Mouse (Mus musculus) hindbrain, postnatal 0 days (tissue): Measurements from ENCODE around the gene Slc39a1. TPM values are rescaled to one million over a fixed set of nuclear protein-coding genes. Genes with fewer than 3 reads are reported as not detected.

Source experiments
- ATAC-seq: fragments of 200-750 bp; cut with Nextera tagmentation; 2 replicates; pipeline ENCODE4 v1.8.0; 2017; ENCODE audit warnings: mild to moderate bottlenecking, moderate TSS enrichment, moderate library complexity
- DNase-seq: peaks from one replicate; pipeline ENCODE4 v3.0.0-alpha.2; 2015; ENCODE audit warnings: low spot score
- H3K27ac ChIP-seq: fragments of 300-500 bp; sonication (generic); 2 replicates; pipeline ENCODE4 v1.5.1; 2014; ENCODE audit warnings: mild to moderate bottlenecking
- H3K27me3 ChIP-seq: fragments of 300-500 bp; sonication (generic); 2 replicates; pipeline ENCODE4 v1.6.1; 2014; ENCODE audit warnings: low read length, mixed read lengths; ENCODE audit not compliant: insufficient read depth
- H3K36me3 ChIP-seq: fragments of 300-500 bp; sonication (generic); 2 replicates; pipeline ENCODE4 v1.6.1; 2014; ENCODE audit warnings: low read length, mixed read lengths; ENCODE audit not compliant: insufficient read depth
- H3K4me1 ChIP-seq: fragments of 300-500 bp; sonication (generic); 2 replicates; pipeline ENCODE4 v1.6.1; 2014; ENCODE audit warnings: antibody characterized with exemption, low read length, mixed read lengths; ENCODE audit not compliant: insufficient read depth
- H3K4me2 ChIP-seq: fragments of 300-500 bp; sonication (generic); 2 replicates; pipeline ENCODE4 v1.6.1; 2014; ENCODE audit warnings: low read depth, mild to moderate bottlenecking, low read length, moderate library complexity, mixed read lengths
- H3K4me3 ChIP-seq: fragments of 300-500 bp; sonication (generic); 2 replicates; pipeline ENCODE4 v1.5.1; 2014; ENCODE audit warnings: low read length
- H3K9ac ChIP-seq: fragments of 300-500 bp; sonication (generic); replicated peaks from 2 replicates; pipeline ENCODE4 v1.6.1; 2014; ENCODE audit warnings: mild to moderate bottlenecking, low read length, moderate library complexity, mixed read lengths
- H3K9me3 ChIP-seq: fragments of 300-500 bp; sonication (generic); 2 replicates; pipeline ENCODE4 v1.6.1; 2016; ENCODE audit warnings: low read length, mixed read lengths
- CTCF ChIP-seq: IDR thresholded peaks from 2 replicates; pipeline ENCODE4 v1.5.1; 2016; ENCODE audit warnings: antibody characterized with exemption, control low read depth, low read depth
- WGBS: fragments of 180-500 bp; shearing (Covaris S2); extraction: QIAGEN DNeasy Blood & Tissue Kit; methylation state at CpG from one replicate; pipeline ENCODE4 v1.1.7; 2014; 5-methylcytosine and 5-hydroxymethylcytosine counted together
- microRNA-seq, 2 experiments: library from miRNA; unstranded; fragments of <30 nt; microRNA quantifications; one replicate each; pipeline ENCODE4; 2016
- polyA plus RNA-seq: library from polyadenylated mRNA; unstranded; fragments of >200 nt; fragmentation: Nextera tagmentation; extraction: Ambion mirVana; gene quantifications from 2 replicates; pipeline ENCODE4 v1.2.1, GENCODE M21; 2015
- total RNA-seq: library from RNA; depleted of rRNA; stranded (reverse); fragments of >200 nt; gene quantifications from 2 replicates; pipeline ENCODE4 v1.2.3, GENCODE M21; 2014; rRNA removed

Gene Slc39a1
- total and polyA plus RNA-seq, 2 experiments from 2014 or later = 70.1 to 105 TPM

DNA sequence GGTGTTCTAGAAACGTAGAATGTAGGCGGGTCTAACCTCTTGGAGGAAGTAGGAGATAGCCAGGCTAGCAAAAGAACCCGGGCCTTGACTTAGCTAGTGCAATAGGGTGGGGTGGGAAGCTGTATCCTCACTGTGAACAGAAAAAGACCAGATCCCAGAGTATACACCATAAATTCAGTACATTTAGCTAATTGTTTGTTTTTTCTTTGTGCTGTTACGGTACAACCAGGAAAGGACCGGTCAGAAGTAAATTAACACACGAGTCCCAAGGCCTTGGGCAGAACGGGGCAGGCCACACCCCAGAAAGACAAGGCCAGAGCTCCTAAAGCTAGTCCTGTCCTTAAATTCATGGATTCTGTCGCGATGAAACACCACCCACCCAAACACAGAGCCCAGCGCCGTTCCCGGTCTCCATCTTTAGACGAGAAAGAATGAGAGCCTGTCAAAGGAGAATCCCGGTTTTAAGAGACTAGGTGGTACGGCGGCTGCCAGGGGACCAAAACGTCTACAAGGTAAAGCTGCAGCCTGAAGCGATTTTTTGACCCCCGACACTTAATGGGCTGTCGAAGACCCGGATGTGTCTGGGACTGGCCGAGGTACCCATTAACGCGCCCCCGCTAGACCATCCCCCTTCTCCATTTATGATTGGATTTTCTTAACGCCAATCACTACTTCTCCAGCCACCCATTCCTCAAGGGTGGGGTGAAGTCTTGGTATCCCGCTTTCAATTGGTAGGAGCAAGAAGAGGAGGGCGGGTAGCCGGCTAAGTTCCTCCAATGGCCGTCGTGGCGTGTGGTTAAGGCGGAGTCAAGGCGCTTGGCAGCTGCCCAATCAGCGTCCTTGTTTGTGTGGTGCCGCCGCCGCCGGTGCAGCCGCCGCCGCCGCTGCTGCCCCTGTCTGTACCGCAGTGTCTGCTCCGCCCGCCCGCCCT, 44.6 kb downstream of the Slc39a1 start, which contains the start of gene Gatad2b:
Gene Gatad2b (plus strand): TSS at position 834 of the 931 bp plus-strand sequence.
- H3K9ac ChIP-seq = peak within 1 kb of the TSS; percentile 95
- TF ChIP-seq CTCF = no peak
- H3K27ac ChIP-seq = peak within 1 kb of the TSS; percentile 96
- ATAC-seq (peak; percentile 99), DNase-seq (peak; percentile 100)
- peaks cover 12% of the 10 kb centered on the region; the same call in 1 of the 2 replicates for H3K4me1 ChIP-seq
- WGBS = under 1% methylated on average over 46 of the region's 47 CpGs
- H3K9me3 ChIP-seq = no peaks in the 10 kb centered on the region
- peak within 1 kb of the TSS; percentile 92 for H3K4me2 ChIP-seq
- H3K27me3 ChIP-seq = no peaks in the 10 kb centered on the region
- H3K36me3 ChIP-seq = no peaks in the 10 kb centered on the region
- H3K4me3 ChIP-seq = peak within 1 kb of the TSS; percentile 80

DNA sequence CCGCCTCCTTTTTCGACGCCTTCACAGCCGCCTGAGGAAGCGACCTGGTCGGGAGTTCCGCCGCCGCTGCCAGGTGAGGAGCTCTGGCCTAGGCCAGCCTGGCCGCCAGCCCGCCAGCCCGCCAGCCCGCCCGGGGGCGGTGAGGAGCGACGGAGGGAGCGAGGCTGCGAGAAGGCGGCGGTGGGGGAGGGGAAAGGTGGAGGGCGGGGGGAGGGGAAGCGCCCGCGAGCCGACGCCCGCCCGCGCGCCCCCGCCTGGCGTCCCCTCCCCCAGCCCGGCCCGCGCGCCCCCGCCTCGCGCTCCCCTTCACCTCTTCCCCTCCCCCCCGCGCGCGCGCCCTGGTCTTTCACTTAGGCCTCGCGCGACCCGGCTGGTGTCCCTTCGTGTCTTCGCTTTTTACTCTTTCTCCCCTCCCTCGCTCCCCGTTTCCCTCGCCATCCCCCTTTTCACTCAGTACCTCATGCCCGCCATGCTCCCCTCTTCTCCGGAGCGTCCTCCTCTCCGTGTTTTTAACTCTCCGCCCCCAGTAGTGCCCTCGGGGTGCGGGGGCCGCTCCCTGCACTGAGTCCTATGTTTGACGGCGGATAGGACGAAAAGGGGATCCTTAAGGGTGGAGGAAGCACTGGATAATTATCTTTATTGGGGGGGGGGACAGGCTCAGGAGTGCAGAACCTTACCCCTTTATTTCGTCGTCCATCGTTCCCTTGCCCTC, 45.5 kb downstream of the Slc39a1 start:
- TF ChIP-seq CTCF = no peak
- ATAC-seq = peak; percentile 4
- peaks cover 12% of the 10 kb centered on the region; the same call in 1 of the 2 replicates for H3K4me1 ChIP-seq
- H3K4me3 ChIP-seq = peak overlapping the region; percentile 80
- H3K27me3 ChIP-seq = no peaks in the 10 kb centered on the region
- DNase-seq = peak; percentile 86
- peak overlapping the region; percentile 96 for H3K27ac ChIP-seq
- no peaks in the 10 kb centered on the region for H3K9me3 ChIP-seq
- peak overlapping the region; percentile 92 for H3K4me2 ChIP-seq
- H3K36me3 ChIP-seq = no peaks in the 10 kb centered on the region
- peak overlapping the region; percentile 95 for H3K9ac ChIP-seq
- WGBS = 0% methylated on average over 33 of the region's 68 CpGs

DNA sequence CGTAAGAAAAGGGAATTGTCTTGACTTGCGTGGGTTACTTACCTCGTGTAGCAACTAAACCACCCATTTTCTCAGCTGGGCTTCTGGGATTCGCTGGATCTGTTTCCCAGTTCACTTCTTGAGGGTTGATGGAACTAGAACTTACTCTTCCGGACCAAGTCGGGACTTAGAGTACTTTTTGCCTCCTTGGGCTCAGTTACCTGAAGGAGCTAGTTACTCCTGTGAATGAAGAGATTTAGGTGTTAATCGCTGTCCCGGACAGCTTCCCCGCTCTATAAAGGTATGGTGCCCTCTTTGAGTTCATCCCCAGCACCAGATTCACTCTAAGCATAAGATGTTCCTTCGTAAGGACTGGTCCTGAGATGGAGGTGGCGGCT, 46.1 kb downstream of the Slc39a1 start:
- no peak for ATAC-seq
- H3K4me3 ChIP-seq = peak overlapping the region; percentile 80
- TF ChIP-seq CTCF = no peak
- H3K27me3 ChIP-seq = no peaks in the 10 kb centered on the region
- 2% methylated on average over 11 of the region's 11 CpGs for WGBS
- peaks cover 12% of the 10 kb centered on the region; the same call in 1 of the 2 replicates for H3K4me1 ChIP-seq
- H3K9me3 ChIP-seq = no peaks in the 10 kb centered on the region
- peak; percentile 17 for DNase-seq
- H3K36me3 ChIP-seq = no peaks in the 10 kb centered on the region
- H3K27ac ChIP-seq = peak overlapping the region; percentile 96; the same call in 1 of the 2 replicates
- peak overlapping the region; percentile 95 for H3K9ac ChIP-seq
- H3K4me2 ChIP-seq = peak overlapping the region; percentile 92

DNA sequence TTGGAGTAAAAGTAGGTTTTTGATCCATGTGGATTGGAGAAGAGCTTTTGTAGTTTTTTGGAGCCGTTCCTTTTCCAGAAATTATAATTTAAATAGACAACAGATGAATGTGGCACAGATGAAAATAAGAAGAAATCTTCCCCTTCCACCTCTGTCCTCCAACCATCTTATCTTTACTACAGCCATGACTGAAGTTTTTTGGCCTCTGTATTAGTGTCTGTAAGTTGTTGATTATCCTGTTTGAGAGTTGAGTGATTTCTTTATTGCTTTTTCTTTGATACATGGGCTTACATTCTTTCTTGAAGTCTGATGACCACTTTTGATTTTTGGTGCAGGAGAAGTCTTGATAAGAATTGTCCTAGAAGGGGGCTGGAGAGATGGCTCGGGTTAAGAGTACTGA, 46.7 kb downstream of the Slc39a1 start:
- Histone ChIP-seq H3K4me2 (peak overlapping the region; percentile 92), H3K9me3 (no peaks in the 10 kb centered on the region), H3K9ac (peak overlapping the region; percentile 95; the same call in 1 of the 2 replicates), H3K36me3 (no peaks in the 10 kb centered on the region), H3K4me1 (peaks cover 12% of the 10 kb centered on the region; the same call in 1 of the 2 replicates), H3K4me3 (peak overlapping the region; percentile 80), H3K27ac (no peak overlapping the region), H3K27me3 (no peaks in the 10 kb centered on the region)
- TF ChIP-seq CTCF = no peak
- WGBS = 75% methylated on average over 2 of the region's 2 CpGs
- no peak for DNase-seq
- ATAC-seq = no peak

Small RNA genes lying within 50 kb of the gene (microRNA-seq; reads per million reads assigned to microRNA genes)
- 0 to 0.18 reads per million in 2 experiments for gene Mir7012

Other genes starting within 250 kb of the Slc39a1 start
- gene Hax1, start 249.4 kb upstream of the Slc39a1 start, total RNA-seq = 41.6 and 43.7 TPM in 2 replicates
- gene Hax1, start 249.4 kb upstream of the Slc39a1 start, polyA plus RNA-seq = 74.1 and 81.6 TPM in 2 replicates
- 95.6 and 110 TPM in 2 replicates for gene 4933434E20Rik, start 196.5 kb upstream of the Slc39a1 start, total RNA-seq
- gene 4933434E20Rik, start 196.5 kb upstream of the Slc39a1 start, polyA plus RNA-seq = 228 and 254 TPM in 2 replicates
- gene Ubap2l, start 195.5 kb upstream of the Slc39a1 start, total RNA-seq = 83.1 and 102 TPM in 2 replicates
- gene Ubap2l, start 195.5 kb upstream of the Slc39a1 start, polyA plus RNA-seq = 109 and 113 TPM in 2 replicates
- gene Tpm3, start 175.5 kb upstream of the Slc39a1 start, total RNA-seq = 136 and 142 TPM in 2 replicates
- 300 and 302 TPM in 2 replicates for gene Tpm3, start 175.5 kb upstream of the Slc39a1 start, polyA plus RNA-seq
- 0.52 and 0.65 TPM in 2 replicates for gene Nup210l, start 144.0 kb upstream of the Slc39a1 start, total RNA-seq
- 0.11 TPM in 2 replicates for gene Nup210l, start 144.0 kb upstream of the Slc39a1 start, polyA plus RNA-seq
- 2,630 and 2,808 TPM in 2 replicates for gene Rps27, start 34.5 kb upstream of the Slc39a1 start, total RNA-seq
- gene Rps27, start 34.5 kb upstream of the Slc39a1 start, polyA plus RNA-seq = 847 and 901 TPM in 2 replicates
- 5.9 and 14.8 TPM in 2 replicates for gene Rab13, start 34.5 kb upstream of the Slc39a1 start, total RNA-seq
- gene Rab13, start 34.5 kb upstream of the Slc39a1 start, polyA plus RNA-seq = 20.6 and 23.5 TPM in 2 replicates
- gene Jtb, start 16.6 kb upstream of the Slc39a1 start, total RNA-seq = 52.5 and 75.6 TPM in 2 replicates
- gene Jtb, start 16.6 kb upstream of the Slc39a1 start, polyA plus RNA-seq = 115 and 124 TPM in 2 replicates
- gene Creb3l4, start 4.7 kb upstream of the Slc39a1 start, total RNA-seq = 0.21 and 0.83 TPM in 2 replicates
- 1.2 and 1.4 TPM in 2 replicates for gene Creb3l4, start 4.7 kb upstream of the Slc39a1 start, polyA plus RNA-seq
- gene Crtc2, start 6.0 kb downstream of the Slc39a1 start, total RNA-seq = 12.7 and 27.0 TPM in 2 replicates
- 15.4 and 17.0 TPM in 2 replicates for gene Crtc2, start 6.0 kb downstream of the Slc39a1 start, polyA plus RNA-seq
- 38.8 and 48.4 TPM in 2 replicates for gene Dennd4b, start 17.0 kb downstream of the Slc39a1 start, total RNA-seq
- 5.4 and 5.9 TPM in 2 replicates for gene Dennd4b, start 17.0 kb downstream of the Slc39a1 start, polyA plus RNA-seq
- gene Gatad2b, start 45.0 kb downstream of the Slc39a1 start, total RNA-seq = 31.5 and 32.1 TPM in 2 replicates
- 13.7 and 14.2 TPM in 2 replicates for gene Gatad2b, start 45.0 kb downstream of the Slc39a1 start, polyA plus RNA-seq
- 85.1 and 87.2 TPM in 2 replicates for gene Slc27a3, start 141.8 kb downstream of the Slc39a1 start, total RNA-seq
- 28.3 and 30.3 TPM in 2 replicates for gene Slc27a3, start 141.8 kb downstream of the Slc39a1 start, polyA plus RNA-seq
- gene Ints3, start 185.4 kb downstream of the Slc39a1 start, total RNA-seq = 58.1 and 71.7 TPM in 2 replicates
- 19.9 and 20.4 TPM in 2 replicates for gene Ints3, start 185.4 kb downstream of the Slc39a1 start, polyA plus RNA-seq
- 3.5 and 6.2 TPM in 2 replicates for gene Npr1, start 217.7 kb downstream of the Slc39a1 start, total RNA-seq
- 2.8 TPM in 2 replicates for gene Npr1, start 217.7 kb downstream of the Slc39a1 start, polyA plus RNA-seq
- gene Ilf2, start 228.0 kb downstream of the Slc39a1 start, total RNA-seq = 111 and 119 TPM in 2 replicates
- 177 and 178 TPM in 2 replicates for gene Ilf2, start 228.0 kb downstream of the Slc39a1 start, polyA plus RNA-seq
- gene Snapin, start 242.9 kb downstream of the Slc39a1 start, total RNA-seq = 49.7 and 52.0 TPM in 2 replicates
- 102 and 106 TPM in 2 replicates for gene Snapin, start 242.9 kb downstream of the Slc39a1 start, polyA plus RNA-seq